Mouse (Mus musculus) liver, embryonic 12.5 days (tissue): Measurements from ENCODE around the gene Fanci. TPM values are rescaled to one million over a fixed set of nuclear protein-coding genes. Genes with fewer than 3 reads are reported as not detected.

Source experiments
- ATAC-seq: fragments of 200-750 bp; cut with Nextera tagmentation; 2 replicates; pipeline ENCODE4 v1.8.0; 2017; ENCODE audit warnings: moderate number of reproducible peaks, mild to moderate bottlenecking, moderate library complexity
- H3K27ac ChIP-seq: fragments of 300-500 bp; sonication (generic); 2 replicates; pipeline ENCODE4 v1.5.1; 2016; ENCODE audit warnings: mild to moderate bottlenecking
- H3K27me3 ChIP-seq: fragments of 300-500 bp; sonication (generic); replicated peaks from 2 replicates; pipeline ENCODE4 v1.6.1; 2016; ENCODE audit warnings: mild to moderate bottlenecking, moderate library complexity
- H3K36me3 ChIP-seq: fragments of 300-500 bp; sonication (generic); 2 replicates; pipeline ENCODE4 v1.6.1; 2016; ENCODE audit warnings: mild to moderate bottlenecking, moderate library complexity
- H3K4me1 ChIP-seq: fragments of 300-500 bp; sonication (generic); 2 replicates; pipeline ENCODE4 v1.6.1; 2016
- H3K4me2 ChIP-seq: fragments of 300-500 bp; sonication (generic); 2 replicates; pipeline ENCODE4 v1.6.1; 2016; ENCODE audit warnings: mild to moderate bottlenecking, moderate library complexity
- H3K4me3 ChIP-seq: fragments of 300-500 bp; sonication (generic); 2 replicates; pipeline ENCODE4 v1.5.1; 2016; ENCODE audit warnings: mild to moderate bottlenecking, moderate library complexity
- H3K9ac ChIP-seq: fragments of 300-500 bp; sonication (generic); 2 replicates; pipeline ENCODE4 v1.6.1; 2016; ENCODE audit warnings: mild to moderate bottlenecking, moderate library complexity
- H3K9me3 ChIP-seq: fragments of 300-500 bp; sonication (generic); replicated peaks from 2 replicates; pipeline ENCODE4 v1.6.1; 2016; ENCODE audit warnings: mild to moderate bottlenecking, moderate library complexity
- WGBS: fragments of 180-500 bp; shearing (Covaris S2); methylation state at CpG from one replicate; pipeline ENCODE4 v1.1.7; 2016; ENCODE audit not compliant: insufficient replicate concordance; 5-methylcytosine and 5-hydroxymethylcytosine counted together
- polyA plus RNA-seq: library from polyadenylated mRNA; unstranded; fragments of >200 nt; fragmentation: Nextera tagmentation; extraction: Ambion mirVana; gene quantifications from 2 replicates; pipeline ENCODE4 v1.2.1, GENCODE M21; 2016

Fanci gene
- polyA plus RNA-seq, 1 experiment from 2014 or later = 14.4 TPM

- Histone ChIP-seq H3K9ac (no peak overlapping the region), H3K27ac (peak overlapping the region; percentile 10; the same call in 1 of the 2 replicates), H3K9me3 (no peaks in the 10 kb centered on the region), H3K4me3 (no peak overlapping the region), H3K27me3 (peaks cover 11% of the 10 kb centered on the region; the same call in 1 of the 2 replicates), H3K36me3 (peaks cover 57% of the 10 kb centered on the region), H3K4me2 (no peak overlapping the region), H3K4me1 (peaks cover 40% of the 10 kb centered on the region)
- 20% methylated on average over 8 of the region's 8 CpGs for WGBS
- no peak for ATAC-seq
Observed at GRCm38 (mm10) chr7:79363370-79364043, 28.2 kb upstream of the Fanci start.

- Histone ChIP-seq H3K27me3 (no peaks in the 10 kb centered on the region), H3K36me3 (peaks cover 9% of the 10 kb centered on the region), H3K9ac (no peak overlapping the region), H3K4me1 (peaks cover 6% of the 10 kb centered on the region), H3K9me3 (no peaks in the 10 kb centered on the region), H3K27ac (no peak overlapping the region), H3K4me2 (no peak overlapping the region), H3K4me3 (no peak overlapping the region)
- WGBS = 36% methylated on average over 5 of the region's 5 CpGs
- no peak for ATAC-seq
Observed at GRCm38 (mm10) chr7:79368664-79369063, 23.1 kb upstream of the Fanci start.

GRCm38 (mm10) chr7:79369416-79369815 is 22.3 kb upstream of the Fanci start:
- Histone ChIP-seq H3K27ac (no peak overlapping the region), H3K9ac (no peak overlapping the region), H3K27me3 (no peaks in the 10 kb centered on the region), H3K4me3 (no peak overlapping the region), H3K4me2 (no peak overlapping the region), H3K36me3 (peaks cover 5% of the 10 kb centered on the region; the same call in 1 of the 2 replicates), H3K9me3 (no peaks in the 10 kb centered on the region), H3K4me1 (no peaks in the 10 kb centered on the region)
- 43% methylated on average over 4 of the region's 4 CpGs for WGBS
- ATAC-seq = no peak

DNA sequence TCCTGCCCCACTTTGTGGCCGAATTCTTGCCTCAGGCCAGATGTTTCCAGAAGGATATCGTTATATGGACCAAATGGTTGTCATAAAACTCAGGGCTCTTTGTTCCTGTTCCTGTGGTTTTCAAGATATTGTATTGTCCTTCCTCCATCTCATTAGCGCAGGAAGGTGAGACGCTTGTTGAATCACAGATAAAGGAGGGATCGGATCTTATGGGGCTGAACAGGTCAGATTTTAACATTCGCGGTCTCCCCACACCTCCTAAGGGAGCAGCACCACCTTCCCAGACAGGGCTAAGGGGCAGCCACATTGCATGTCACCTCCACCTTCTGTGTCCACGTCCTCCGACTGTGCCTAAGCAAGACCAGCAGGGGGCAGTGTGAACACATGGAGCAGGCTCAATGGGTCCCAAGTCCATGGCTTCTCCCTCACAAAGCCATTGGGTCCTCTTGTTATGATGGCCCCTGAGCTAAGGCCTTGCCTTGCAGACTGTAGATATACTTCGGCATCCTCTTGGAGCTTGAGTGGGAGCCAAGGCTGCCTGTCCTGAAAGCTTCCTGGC is 20.3 kb upstream of the Fanci start:
- ATAC-seq = peak; percentile 74
- Histone ChIP-seq H3K36me3 (no peaks in the 10 kb centered on the region), H3K27me3 (peaks cover 5% of the 10 kb centered on the region; the same call in 1 of the 2 replicates), H3K4me1 (no peaks in the 10 kb centered on the region), H3K9me3 (no peaks in the 10 kb centered on the region), H3K4me2 (no peak overlapping the region), H3K4me3 (no peak overlapping the region), H3K27ac (no peak overlapping the region), H3K9ac (no peak overlapping the region)
- 20% methylated on average over 10 of the region's 10 CpGs for WGBS

DNA sequence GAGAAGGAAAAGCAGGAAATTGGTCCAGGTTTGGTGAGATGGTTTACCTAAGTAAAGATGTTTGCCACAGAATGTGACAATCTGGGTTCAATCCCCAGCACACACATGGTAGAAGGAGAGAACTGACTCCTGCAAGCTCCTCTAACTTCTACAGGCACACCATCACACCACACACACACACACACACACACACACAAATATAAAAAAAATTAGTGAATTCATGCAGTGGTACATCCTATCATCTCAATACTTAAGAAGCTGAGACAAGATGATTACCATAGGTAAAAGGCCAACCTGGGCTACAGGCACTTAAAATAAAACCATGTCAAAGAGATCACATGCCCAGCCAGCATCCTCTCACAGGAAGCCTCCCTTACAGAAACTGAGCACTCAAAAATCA is 17.7 kb upstream of the Fanci start:
- Histone ChIP-seq H3K36me3 (no peaks in the 10 kb centered on the region), H3K27me3 (peaks cover 11% of the 10 kb centered on the region; the same call in 1 of the 2 replicates), H3K4me3 (no peak overlapping the region), H3K4me1 (0 out of 2 replicates have a peak, but pooled peaks cover 6% of the 10 kb centered on the region), H3K4me2 (no peak overlapping the region), H3K9ac (no peak overlapping the region), H3K9me3 (no peaks in the 10 kb centered on the region), H3K27ac (no peak overlapping the region)
- ATAC-seq = no peak

DNA sequence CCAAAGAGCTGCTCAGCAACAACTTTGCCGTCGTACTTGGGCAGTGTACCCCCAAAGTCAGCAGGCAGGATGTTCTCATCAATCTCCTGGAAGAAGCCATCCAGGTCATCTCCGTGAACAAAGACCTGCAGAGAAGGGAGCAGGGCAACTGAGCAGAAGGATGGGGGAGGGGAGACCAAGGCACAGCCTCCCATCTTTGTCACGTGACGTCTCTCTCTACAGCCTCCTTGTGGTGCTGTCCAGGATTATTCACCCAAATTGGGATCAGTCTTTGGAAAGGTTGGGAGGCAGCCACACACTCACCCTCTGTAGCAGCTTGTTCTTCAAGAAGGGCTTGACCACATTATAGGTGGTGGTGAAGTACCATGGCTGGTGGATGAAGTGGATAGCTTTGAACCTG is 16.1 kb upstream of the Fanci start:
- Histone ChIP-seq H3K27me3 (peaks cover 22% of the 10 kb centered on the region), H3K9ac (no peak overlapping the region), H3K27ac (no peak overlapping the region), H3K4me2 (no peak overlapping the region), H3K4me3 (no peak overlapping the region), H3K36me3 (no peaks in the 10 kb centered on the region), H3K9me3 (no peaks in the 10 kb centered on the region), H3K4me1 (0 out of 2 replicates have a peak, but pooled peaks cover 6% of the 10 kb centered on the region)
- no peak for ATAC-seq
- 70% methylated on average over 5 of the region's 5 CpGs for WGBS

DNA sequence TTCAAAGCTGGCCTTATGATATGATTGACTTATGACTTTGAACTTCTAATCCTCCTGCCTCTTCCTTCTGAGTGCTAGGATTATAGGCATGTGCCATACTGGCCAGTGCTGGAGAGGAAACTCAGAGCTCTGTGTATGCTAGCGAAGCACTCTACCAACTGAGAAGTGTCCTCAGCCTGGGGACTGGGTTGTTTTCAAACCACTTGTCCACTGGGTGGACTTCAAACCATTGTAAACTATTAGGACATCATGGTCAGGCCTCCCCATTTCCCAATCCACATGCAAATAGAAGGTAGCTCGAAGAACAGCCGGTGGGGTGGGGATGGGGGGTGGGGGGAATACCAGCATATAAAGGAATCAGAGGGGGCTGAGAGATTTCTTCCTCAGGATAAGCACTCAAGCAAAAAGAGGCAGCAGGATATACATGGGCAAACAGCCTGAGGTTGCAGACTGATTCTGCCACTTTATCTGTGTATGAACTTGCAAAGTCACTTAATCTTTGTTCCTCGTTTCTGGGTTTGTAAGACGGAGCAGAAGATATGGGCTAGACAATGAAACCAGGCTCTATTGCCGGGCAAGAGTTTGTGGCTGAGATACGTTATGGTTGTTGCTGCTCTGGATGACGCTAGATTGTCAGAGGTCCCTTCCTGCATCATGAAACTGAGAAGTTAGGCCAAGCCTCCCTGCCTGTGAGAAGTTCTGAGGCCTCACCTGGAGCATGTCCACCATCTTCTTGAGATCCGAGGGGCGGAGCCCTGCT is 15.0 kb upstream of the Fanci start:
- ATAC-seq = no peak
- Histone ChIP-seq H3K9ac (no peak overlapping the region), H3K9me3 (no peaks in the 10 kb centered on the region), H3K4me2 (no peak overlapping the region), H3K4me1 (0 out of 2 replicates have a peak, but pooled peaks cover 6% of the 10 kb centered on the region), H3K27me3 (peaks cover 29% of the 10 kb centered on the region), H3K36me3 (no peaks in the 10 kb centered on the region), H3K27ac (no peak overlapping the region), H3K4me3 (no peak overlapping the region)
- 35% methylated on average over 10 of the region's 10 CpGs for WGBS

- H3K27ac ChIP-seq = no peak within 1 kb of the TSS
- no peak within 1 kb of the TSS for H3K9ac ChIP-seq
- no peaks in the 10 kb centered on the region for H3K9me3 ChIP-seq
- no peak within 1 kb of the TSS for H3K4me3 ChIP-seq
- H3K27me3 ChIP-seq = peaks cover 14% of the 10 kb centered on the region; the same call in 1 of the 2 replicates
- no peak within 1 kb of the TSS for H3K4me2 ChIP-seq
- no peaks in the 10 kb centered on the region; the same call in 1 of the 2 replicates for H3K4me1 ChIP-seq
- H3K36me3 ChIP-seq = no peaks in the 10 kb centered on the region
- 70% methylated on average over 16 of the region's 16 CpGs for WGBS
- ATAC-seq = no peak
Observed at GRCm38 (mm10) chr7:79386422-79387133, 5.2 kb upstream of the Fanci start, which contains the start of gene Rlbp1. Gene Rlbp1 (minus strand): TSS chr7:79387048.

DNA sequence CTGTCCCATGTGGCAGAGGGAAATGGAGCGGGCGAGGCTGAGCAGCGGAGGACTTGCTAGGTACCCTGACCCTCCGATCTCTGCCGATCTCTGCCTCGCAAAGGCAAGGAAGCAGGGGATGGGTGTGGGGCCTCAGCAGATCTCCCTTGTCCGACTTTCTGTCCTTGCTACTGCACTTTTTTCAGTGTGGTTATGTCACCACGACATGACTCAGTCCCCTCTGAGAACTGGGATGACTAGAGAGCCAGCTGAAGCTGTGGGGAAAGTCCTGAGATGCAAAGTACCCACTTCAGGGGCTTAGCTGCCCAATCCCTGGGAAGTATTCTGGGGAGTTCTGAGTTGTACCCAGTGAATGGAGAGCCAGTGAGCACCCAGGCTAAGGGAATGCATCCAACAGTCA is 4.6 kb upstream of the Fanci start:
- Histone ChIP-seq H3K4me3 (no peak overlapping the region), H3K27ac (no peak overlapping the region), H3K4me1 (no peaks in the 10 kb centered on the region; the same call in 1 of the 2 replicates), H3K9me3 (no peaks in the 10 kb centered on the region), H3K36me3 (no peaks in the 10 kb centered on the region), H3K9ac (no peak overlapping the region), H3K27me3 (peaks cover 11% of the 10 kb centered on the region; the same call in 1 of the 2 replicates), H3K4me2 (no peak overlapping the region)
- 68% methylated on average over 8 of the region's 8 CpGs for WGBS
- no peak for ATAC-seq

- Histone ChIP-seq H3K36me3 (no peaks in the 10 kb centered on the region), H3K4me1 (peaks cover 4% of the 10 kb centered on the region), H3K27ac (no peak overlapping the region), H3K9ac (no peak overlapping the region), H3K4me2 (no peak overlapping the region), H3K9me3 (no peaks in the 10 kb centered on the region), H3K4me3 (no peak overlapping the region), H3K27me3 (peaks cover 11% of the 10 kb centered on the region; the same call in 1 of the 2 replicates)
- no peak for ATAC-seq
- 42% methylated on average over 7 of the region's 7 CpGs for WGBS
Observed at GRCm38 (mm10) chr7:79387991-79388390, 3.7 kb upstream of the Fanci start.

GRCm38 (mm10) chr7:79388671-79389206 is 3.0 kb upstream of the Fanci start:
- no peak overlapping the region for H3K27ac ChIP-seq
- H3K27me3 ChIP-seq = peaks cover 11% of the 10 kb centered on the region; the same call in 1 of the 2 replicates
- 74% methylated on average over 7 of the region's 7 CpGs for WGBS
- H3K4me1 ChIP-seq = peaks cover 11% of the 10 kb centered on the region
- no peak for ATAC-seq
- H3K36me3 ChIP-seq = no peaks in the 10 kb centered on the region
- H3K9ac ChIP-seq = no peak overlapping the region
- H3K4me3 ChIP-seq = no peak overlapping the region
- no peak overlapping the region for H3K4me2 ChIP-seq
- H3K9me3 ChIP-seq = no peaks in the 10 kb centered on the region
